Mouse (Mus musculus): ENCODE results near the gene B4galt1. TPM values are rescaled to one million over a fixed set of nuclear protein-coding genes. Genes with fewer than 3 reads are reported as not detected.
A peak's percentile ranks its signal among the peaks of the same experiment; 100 is the strongest.

B4galt1 gene
- polyA plus RNA-seq (2011; ENCODE audit: insufficient read depth, insufficient read length, low replicate concordance, missing spikeins) = 32.2 and 44.4 TPM in 2 replicates

DNA sequence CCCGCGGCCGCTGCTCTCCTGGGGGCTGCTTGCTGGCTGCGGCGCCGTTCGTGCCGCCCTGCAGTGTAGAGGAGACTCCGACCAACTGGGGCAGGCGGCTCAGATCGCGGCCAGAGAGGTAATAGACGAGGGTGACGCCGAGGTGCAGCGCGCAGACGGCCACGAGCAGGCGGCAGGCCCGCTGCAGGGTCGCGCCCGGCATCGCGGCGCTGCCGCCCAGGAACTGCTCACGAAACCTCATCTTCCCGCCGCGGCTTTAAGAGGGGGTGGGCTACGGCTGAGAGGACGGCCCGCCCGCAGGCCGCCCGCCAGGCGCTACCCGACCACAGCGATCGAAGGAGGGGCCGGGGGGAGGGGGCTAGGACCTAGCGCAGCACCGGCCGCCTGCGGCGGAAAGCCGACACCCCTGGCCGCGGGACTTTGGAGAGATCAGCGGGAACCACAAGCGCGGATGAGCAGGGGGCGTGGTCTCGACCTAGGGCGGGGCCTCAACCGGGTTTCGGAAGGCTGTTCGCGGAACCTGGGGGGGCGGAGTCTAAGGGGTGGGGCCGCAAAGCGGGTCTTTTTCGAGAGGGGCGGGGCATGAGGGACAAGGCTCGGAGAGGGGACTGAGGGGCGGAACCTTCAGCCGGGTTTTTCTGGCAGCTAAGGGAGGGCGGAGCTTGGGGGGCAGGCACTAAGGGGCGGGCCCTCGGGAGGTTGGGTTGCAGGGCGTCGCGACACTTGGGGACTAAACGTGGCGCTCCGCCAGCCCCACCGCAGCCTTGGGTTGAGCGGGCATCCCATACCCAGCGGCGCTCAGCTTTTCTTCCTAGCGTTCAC is at the start of gene B4galt1:
Gene B4galt1, minus strand, starts transcription at position 441 of the 822 bp plus-strand sequence.
- Histone ChIP-seq H3K27ac (ENCODE audit: control insufficient read depth, insufficient read depth, low read depth, low read length, poor library complexity) (peak within 1 kb of the TSS; percentile 98), H3K4me1 (ENCODE audit: control insufficient read depth, insufficient read depth, low read length) (peaks cover 11% of the 10 kb centered on the region), H3K4me3 (replicated peaks; ENCODE audit: control insufficient read depth, low read depth, low read length) (peak within 1 kb of the TSS; percentile 100)
- under 1% methylated on average over 83 of the region's 83 CpGs for whole genome bisulfite sequencing
- TF ChIP-seq POLR2A (IDR thresholded peaks at IDR 0.05; ENCODE audit: borderline replicate concordance, control insufficient read depth, low read depth, low read length) (peak; percentile 93), CTCF (IDR thresholded peaks at IDR 0.05; ENCODE audit: control insufficient read depth, insufficient read depth, low read length) (no peak)

DNA sequence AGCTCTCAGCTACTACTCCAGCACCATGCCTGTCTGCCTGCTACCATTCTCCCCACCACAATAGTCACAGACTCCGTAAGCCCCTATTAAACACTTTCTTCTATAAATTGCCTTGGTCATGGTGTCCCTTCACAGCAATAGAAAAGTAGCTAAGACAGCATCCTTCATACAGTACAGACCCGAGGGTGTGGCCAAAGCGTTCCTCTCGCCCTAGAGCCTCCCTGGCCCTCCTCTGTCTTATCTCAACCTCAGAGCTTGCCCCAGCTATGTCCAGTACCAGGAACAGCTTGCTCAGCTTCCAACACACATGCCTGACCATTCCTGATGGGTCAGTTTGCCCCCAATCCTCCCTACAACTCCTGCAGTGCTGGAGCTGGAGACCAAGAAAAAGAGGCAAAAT is 46.8 kb upstream of the B4galt1 start:
- TF ChIP-seq POLR2A (IDR thresholded peaks at IDR 0.05; ENCODE audit: borderline replicate concordance, control insufficient read depth, low read depth, low read length) (no peak), CTCF (IDR thresholded peaks at IDR 0.05; ENCODE audit: control insufficient read depth, insufficient read depth, low read length) (no peak)
- no peak overlapping the region for H3K4me3 ChIP-seq (replicated peaks; ENCODE audit: control insufficient read depth, low read depth, low read length)
- H3K4me1 ChIP-seq (ENCODE audit: control insufficient read depth, insufficient read depth, low read length) = no peaks in the 10 kb centered on the region
- 81% methylated on average over 4 of the region's 4 CpGs for WGBS
- H3K27ac ChIP-seq (ENCODE audit: control insufficient read depth, insufficient read depth, low read depth, low read length, poor library complexity) = no peak overlapping the region

- Histone ChIP-seq H3K27ac (ENCODE audit: control insufficient read depth, insufficient read depth, low read depth, low read length, poor library complexity) (no peak overlapping the region), H3K4me1 (ENCODE audit: control insufficient read depth, insufficient read depth, low read length) (no peaks in the 10 kb centered on the region), H3K4me3 (replicated peaks; ENCODE audit: control insufficient read depth, low read depth, low read length) (no peak overlapping the region)
- no peak for TF ChIP-seq CTCF (IDR thresholded peaks at IDR 0.05; ENCODE audit: control insufficient read depth, insufficient read depth, low read length)
- TF ChIP-seq POLR2A (IDR thresholded peaks at IDR 0.05; ENCODE audit: borderline replicate concordance, control insufficient read depth, low read depth, low read length) = no peak
- 78% methylated on average over 3 of the region's 3 CpGs for WGBS
These were observed 46.3 kb upstream of the B4galt1 start for GRCm38 (mm10) chr4:40900071-40900470.

- TF ChIP-seq POLR2A (IDR thresholded peaks at IDR 0.05; ENCODE audit: borderline replicate concordance, control insufficient read depth, low read depth, low read length) = no peak
- no peak for TF ChIP-seq CTCF (IDR thresholded peaks at IDR 0.05; ENCODE audit: control insufficient read depth, insufficient read depth, low read length)
- H3K27ac ChIP-seq (ENCODE audit: control insufficient read depth, insufficient read depth, low read depth, low read length, poor library complexity) = no peak overlapping the region
- no peak overlapping the region for H3K4me3 ChIP-seq (replicated peaks; ENCODE audit: control insufficient read depth, low read depth, low read length)
- no peaks in the 10 kb centered on the region for H3K4me1 ChIP-seq (ENCODE audit: control insufficient read depth, insufficient read depth, low read length)
- WGBS = 74% methylated on average over 2 of the region's 2 CpGs
These were observed 45.5 kb upstream of the B4galt1 start for GRCm38 (mm10) chr4:40899264-40899663.

DNA sequence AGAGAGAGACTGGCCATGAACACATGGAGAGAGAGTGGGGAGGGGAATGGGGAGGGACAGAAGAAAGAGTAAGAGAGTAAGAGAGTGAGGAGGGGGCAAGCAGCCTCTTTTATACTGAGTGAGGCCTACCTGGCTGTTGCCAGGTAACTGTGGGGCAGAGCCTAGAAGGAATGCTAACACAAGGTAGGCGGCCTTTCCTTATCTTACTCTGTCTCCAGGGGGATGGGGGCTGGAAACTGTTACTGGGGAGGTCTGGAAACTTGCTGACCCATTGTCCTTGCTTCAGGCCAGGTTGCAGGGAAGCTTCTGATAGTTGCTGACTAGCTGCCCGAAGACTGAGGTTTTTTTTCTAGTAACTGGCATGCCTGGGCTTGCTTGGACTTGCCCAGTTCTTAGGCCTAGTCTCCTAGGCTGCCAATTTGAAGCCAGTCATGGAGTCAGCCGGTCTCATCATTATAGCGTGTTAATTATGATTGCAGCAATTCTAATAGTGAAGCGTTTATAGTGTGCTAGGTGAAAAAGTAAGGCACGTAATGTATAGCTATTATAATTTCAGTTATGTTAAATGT is 44.8 kb upstream of the B4galt1 start:
- Histone ChIP-seq H3K4me3 (replicated peaks; ENCODE audit: control insufficient read depth, low read depth, low read length) (no peak overlapping the region), H3K27ac (ENCODE audit: control insufficient read depth, insufficient read depth, low read depth, low read length, poor library complexity) (no peak overlapping the region), H3K4me1 (ENCODE audit: control insufficient read depth, insufficient read depth, low read length) (no peaks in the 10 kb centered on the region)
- WGBS = 89% methylated on average over 6 of the region's 6 CpGs
- TF ChIP-seq CTCF (IDR thresholded peaks at IDR 0.05; ENCODE audit: control insufficient read depth, insufficient read depth, low read length) (no peak), POLR2A (IDR thresholded peaks at IDR 0.05; ENCODE audit: borderline replicate concordance, control insufficient read depth, low read depth, low read length) (no peak)

GRCm38 (mm10) chr4:40895646-40896045 is 41.8 kb upstream of the B4galt1 start:
- Histone ChIP-seq H3K4me3 (replicated peaks; ENCODE audit: control insufficient read depth, low read depth, low read length) (no peak overlapping the region), H3K27ac (ENCODE audit: control insufficient read depth, insufficient read depth, low read depth, low read length, poor library complexity) (no peak overlapping the region), H3K4me1 (ENCODE audit: control insufficient read depth, insufficient read depth, low read length) (no peaks in the 10 kb centered on the region)
- TF ChIP-seq POLR2A (IDR thresholded peaks at IDR 0.05; ENCODE audit: borderline replicate concordance, control insufficient read depth, low read depth, low read length) = no peak
- 90% methylated on average over 2 of the region's 2 CpGs for WGBS

GRCm38 (mm10) chr4:40895118-40895517 is 41.3 kb upstream of the B4galt1 start:
- WGBS = 91% methylated on average over 3 of the region's 3 CpGs
- Histone ChIP-seq H3K4me1 (ENCODE audit: control insufficient read depth, insufficient read depth, low read length) (no peaks in the 10 kb centered on the region), H3K27ac (ENCODE audit: control insufficient read depth, insufficient read depth, low read depth, low read length, poor library complexity) (no peak overlapping the region), H3K4me3 (replicated peaks; ENCODE audit: control insufficient read depth, low read depth, low read length) (no peak overlapping the region)
- TF ChIP-seq POLR2A (IDR thresholded peaks at IDR 0.05; ENCODE audit: borderline replicate concordance, control insufficient read depth, low read depth, low read length) (no peak), CTCF (IDR thresholded peaks at IDR 0.05; ENCODE audit: control insufficient read depth, insufficient read depth, low read length) (no peak)

- TF ChIP-seq POLR2A (IDR thresholded peaks at IDR 0.05; ENCODE audit: borderline replicate concordance, control insufficient read depth, low read depth, low read length) = no peak
- TF ChIP-seq CTCF (IDR thresholded peaks at IDR 0.05; ENCODE audit: control insufficient read depth, insufficient read depth, low read length) = no peak
- no peak overlapping the region for H3K27ac ChIP-seq (ENCODE audit: control insufficient read depth, insufficient read depth, low read depth, low read length, poor library complexity)
- H3K4me3 ChIP-seq (replicated peaks; ENCODE audit: control insufficient read depth, low read depth, low read length) = no peak overlapping the region
- no peaks in the 10 kb centered on the region for H3K4me1 ChIP-seq (ENCODE audit: control insufficient read depth, insufficient read depth, low read length)
- WGBS = 81% methylated on average over 5 of the region's 5 CpGs
These were observed 37.4 kb upstream of the B4galt1 start for GRCm38 (mm10) chr4:40891206-40891605.
